Mouse (Mus musculus): ENCODE results near the gene Gm20388. TPM values are rescaled to one million over a fixed set of nuclear protein-coding genes. Genes with fewer than 3 reads are reported as not detected.

Gene Gm20388
- total and polyA plus RNA-seq, 2 experiments from 2014 or later = 17.3 TPM; not detected in 1

GRCm38 (mm10) chr8:122678061-122678895 is 2767.6 kb downstream of the Gm20388 start:
- H3K9ac ChIP-seq (replicated peaks; ENCODE audit: low read depth, low read length) = peak overlapping the region; percentile 52
- peaks cover 58% of the 10 kb centered on the region for H3K27me3 ChIP-seq (ENCODE audit: control insufficient read depth, insufficient read depth, low read length)
- H3K27ac ChIP-seq (ENCODE audit: low read depth) = peak overlapping the region; percentile 77
- no peaks in the 10 kb centered on the region for H3K36me3 ChIP-seq (replicated peaks; ENCODE audit: control insufficient read depth, insufficient read depth, low read length)
- DNase-seq (ENCODE audit: low spot score) (peak; percentile 45), ATAC-seq (ENCODE audit: insufficient read depth, low read depth) (peak; percentile 74)
- no peak for TF ChIP-seq EP300 (IDR thresholded peaks at IDR 0.05; ENCODE audit: low read depth)
- TF ChIP-seq CTCF (IDR thresholded peaks at IDR 0.05; ENCODE audit: low read depth) = peak; percentile 69
- WGBS = under 1% methylated on average over 64 of the region's 127 CpGs
- H3K4me1 ChIP-seq (ENCODE audit: control insufficient read depth, insufficient read depth) = 0 out of 2 replicates have a peak, but pooled peaks cover 6% of the 10 kb centered on the region
- H3K4me2 ChIP-seq (ENCODE audit: low read depth, low read length) = peak overlapping the region; percentile 86
- H3K9me3 ChIP-seq (replicated peaks; ENCODE audit: control insufficient read depth, low read length) = no peaks in the 10 kb centered on the region
- peak overlapping the region; percentile 58 for H3K4me3 ChIP-seq (ENCODE audit: low read depth, low read length)

GRCm38 (mm10) chr8:122678896-122679210 is 2768.2 kb downstream of the Gm20388 start:
- no peaks in the 10 kb centered on the region for H3K9me3 ChIP-seq (replicated peaks; ENCODE audit: control insufficient read depth, low read length)
- DNase-seq (ENCODE audit: low spot score) (no peak), ATAC-seq (ENCODE audit: insufficient read depth, low read depth) (no peak)
- no peak overlapping the region for H3K27ac ChIP-seq (ENCODE audit: low read depth)
- no peak for TF ChIP-seq CTCF (IDR thresholded peaks at IDR 0.05; ENCODE audit: low read depth)
- TF ChIP-seq EP300 (IDR thresholded peaks at IDR 0.05; ENCODE audit: low read depth) = no peak
- 4% methylated on average over 13 of the region's 14 CpGs for WGBS
- H3K9ac ChIP-seq (replicated peaks; ENCODE audit: low read depth, low read length) = no peak overlapping the region
- H3K36me3 ChIP-seq (replicated peaks; ENCODE audit: control insufficient read depth, insufficient read depth, low read length) = no peaks in the 10 kb centered on the region
- H3K4me1 ChIP-seq (ENCODE audit: control insufficient read depth, insufficient read depth) = 0 out of 2 replicates have a peak, but pooled peaks cover 6% of the 10 kb centered on the region
- H3K27me3 ChIP-seq (ENCODE audit: control insufficient read depth, insufficient read depth, low read length) = peaks cover 58% of the 10 kb centered on the region
- peak overlapping the region; percentile 86 for H3K4me2 ChIP-seq (ENCODE audit: low read depth, low read length)
- H3K4me3 ChIP-seq (ENCODE audit: low read depth, low read length) = peak overlapping the region; percentile 58

GRCm38 (mm10) chr8:122679325-122679920 is 2768.8 kb downstream of the Gm20388 start:
- Histone ChIP-seq H3K27me3 (ENCODE audit: control insufficient read depth, insufficient read depth, low read length) (peaks cover 61% of the 10 kb centered on the region), H3K4me1 (ENCODE audit: control insufficient read depth, insufficient read depth) (0 out of 2 replicates have a peak, but pooled peaks cover 6% of the 10 kb centered on the region), H3K9me3 (replicated peaks; ENCODE audit: control insufficient read depth, low read length) (no peaks in the 10 kb centered on the region), H3K36me3 (replicated peaks; ENCODE audit: control insufficient read depth, insufficient read depth, low read length) (no peaks in the 10 kb centered on the region), H3K4me3 (ENCODE audit: low read depth, low read length) (no peak overlapping the region), H3K9ac (replicated peaks; ENCODE audit: low read depth, low read length) (no peak overlapping the region), H3K27ac (ENCODE audit: low read depth) (no peak overlapping the region), H3K4me2 (ENCODE audit: low read depth, low read length) (peak overlapping the region; percentile 86)
- DNase-seq (ENCODE audit: low spot score) (no peak), ATAC-seq (ENCODE audit: insufficient read depth, low read depth) (no peak)
- WGBS = 28% methylated on average over 11 of the region's 11 CpGs
- TF ChIP-seq CTCF (IDR thresholded peaks at IDR 0.05; ENCODE audit: low read depth) (no peak), EP300 (IDR thresholded peaks at IDR 0.05; ENCODE audit: low read depth) (no peak)

GRCm38 (mm10) chr8:122680171-122680570 is 2769.5 kb downstream of the Gm20388 start:
- H3K4me1 ChIP-seq (ENCODE audit: control insufficient read depth, insufficient read depth) = 0 out of 2 replicates have a peak, but pooled peaks cover 3% of the 10 kb centered on the region
- no peak overlapping the region for H3K4me2 ChIP-seq (ENCODE audit: low read depth, low read length)
- ATAC-seq (ENCODE audit: insufficient read depth, low read depth) (no peak), DNase-seq (ENCODE audit: low spot score) (no peak)
- H3K9me3 ChIP-seq (replicated peaks; ENCODE audit: control insufficient read depth, low read length) = no peaks in the 10 kb centered on the region
- H3K36me3 ChIP-seq (replicated peaks; ENCODE audit: control insufficient read depth, insufficient read depth, low read length) = no peaks in the 10 kb centered on the region
- 37% methylated on average over 7 of the region's 7 CpGs for WGBS
- no peak overlapping the region for H3K27ac ChIP-seq (ENCODE audit: low read depth)
- no peak for TF ChIP-seq EP300 (IDR thresholded peaks at IDR 0.05; ENCODE audit: low read depth)
- TF ChIP-seq CTCF (IDR thresholded peaks at IDR 0.05; ENCODE audit: low read depth) = no peak
- H3K4me3 ChIP-seq (ENCODE audit: low read depth, low read length) = no peak overlapping the region
- H3K9ac ChIP-seq (replicated peaks; ENCODE audit: low read depth, low read length) = no peak overlapping the region
- H3K27me3 ChIP-seq (ENCODE audit: control insufficient read depth, insufficient read depth, low read length) = peaks cover 63% of the 10 kb centered on the region

DNA sequence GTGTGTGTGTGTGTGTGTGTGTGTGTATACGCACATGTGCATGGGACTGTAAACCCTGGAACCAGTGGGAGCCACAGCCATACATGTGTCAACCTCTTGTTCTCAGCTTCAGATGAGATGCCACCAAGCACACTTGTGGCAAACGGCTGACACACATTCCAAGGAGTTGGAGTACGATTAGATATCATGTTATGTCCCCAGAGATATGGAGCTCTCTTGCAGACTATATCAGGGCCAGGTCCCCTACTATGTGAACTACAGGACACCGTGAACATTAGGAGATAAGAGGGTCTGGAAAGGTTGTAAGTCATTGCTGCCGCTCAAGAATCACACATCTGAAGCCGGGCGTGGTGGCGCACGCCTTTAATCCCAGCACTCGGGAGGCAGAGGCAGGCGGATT is 2772.2 kb downstream of the Gm20388 start:
- 73% methylated on average over 11 of the region's 11 CpGs for WGBS
- TF ChIP-seq EP300 (IDR thresholded peaks at IDR 0.05; ENCODE audit: low read depth) = no peak
- no peak for TF ChIP-seq CTCF (IDR thresholded peaks at IDR 0.05; ENCODE audit: low read depth)
- H3K4me2 ChIP-seq (ENCODE audit: low read depth, low read length) = no peak overlapping the region
- DNase-seq (ENCODE audit: low spot score) (no peak), ATAC-seq (ENCODE audit: insufficient read depth, low read depth) (no peak)
- H3K4me1 ChIP-seq (ENCODE audit: control insufficient read depth, insufficient read depth) = no peaks in the 10 kb centered on the region
- H3K27me3 ChIP-seq (ENCODE audit: control insufficient read depth, insufficient read depth, low read length) = peaks cover 54% of the 10 kb centered on the region
- no peak overlapping the region for H3K4me3 ChIP-seq (ENCODE audit: low read depth, low read length)
- H3K36me3 ChIP-seq (replicated peaks; ENCODE audit: control insufficient read depth, insufficient read depth, low read length) = no peaks in the 10 kb centered on the region
- no peak overlapping the region for H3K9ac ChIP-seq (replicated peaks; ENCODE audit: low read depth, low read length)
- no peaks in the 10 kb centered on the region for H3K9me3 ChIP-seq (replicated peaks; ENCODE audit: control insufficient read depth, low read length)
- no peak overlapping the region for H3K27ac ChIP-seq (ENCODE audit: low read depth)
